Mouse (Mus musculus): Measurements from ENCODE around the gene Trp53inp2.

Trp53inp2 gene

DNA sequence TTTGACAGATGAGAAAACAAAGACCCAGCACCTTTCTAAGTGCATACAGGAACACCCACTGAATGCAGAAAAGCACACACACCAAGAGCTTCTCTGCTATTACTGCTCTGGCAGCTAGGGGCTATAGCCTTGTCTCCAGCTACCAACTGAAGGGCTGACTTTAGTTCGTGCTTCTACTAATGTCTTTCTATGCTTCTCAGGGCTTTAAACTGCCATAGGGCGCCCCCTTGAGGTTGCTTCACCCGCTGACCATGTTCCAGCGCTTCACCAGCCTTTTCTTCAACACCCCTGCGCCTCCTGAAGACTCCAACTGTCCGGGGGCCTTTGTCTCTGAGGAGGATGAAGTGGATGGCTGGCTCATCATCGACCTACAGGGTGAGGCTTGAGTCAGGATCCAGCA, 4.2 kb downstream of the Trp53inp2 start:
- peak; percentile 67 for DNase-seq (ENCODE audit: low spot score)

GRCm38 (mm10) chr2:155385731-155386533, 5.1 kb downstream of the Trp53inp2 start:
- peak; percentile 43 for DNase-seq (ENCODE audit: low spot score)

GRCm38 (mm10) chr2:155386534-155386899, 5.7 kb downstream of the Trp53inp2 start:
- DNase-seq (ENCODE audit: low spot score), result peak; percentile 74

- DNase-seq (ENCODE audit: low spot score), result no peak
These were observed 6.2 kb downstream of the Trp53inp2 start for GRCm38 (mm10) chr2:155387052-155387451.

GRCm38 (mm10) chr2:155388573-155388972, 7.7 kb downstream of the Trp53inp2 start:
- peak; percentile 20 for DNase-seq (ENCODE audit: low spot score)

GRCm38 (mm10) chr2:155394586-155394985, 13.7 kb downstream of the Trp53inp2 start:
- no peak for DNase-seq (ENCODE audit: low spot score)

DNA sequence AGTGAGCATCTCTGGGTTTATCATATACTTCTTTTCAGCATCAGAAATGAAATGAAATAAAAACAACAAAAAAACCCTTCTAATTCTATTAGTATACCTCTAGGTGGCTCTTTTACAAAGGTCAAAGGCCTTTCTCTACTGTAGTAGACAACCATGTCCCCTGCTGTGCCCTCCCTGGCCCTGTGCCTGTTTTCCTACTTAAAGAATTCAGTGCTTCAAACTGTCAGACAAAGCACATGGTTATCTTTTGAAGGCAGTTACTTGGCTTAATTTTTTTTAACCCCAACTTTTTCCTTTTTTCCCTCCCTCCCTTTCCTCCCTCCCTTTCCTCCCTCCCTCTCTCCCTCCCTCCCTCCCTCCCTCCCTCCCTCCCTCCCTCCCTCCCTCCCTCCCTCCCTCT, 19.4 kb downstream of the Trp53inp2 start:
- no peak for DNase-seq (ENCODE audit: low spot score)

GRCm38 (mm10) chr2:155401926-155402325, 21.1 kb downstream of the Trp53inp2 start:
- DNase-seq (ENCODE audit: low spot score), result no peak

DNA sequence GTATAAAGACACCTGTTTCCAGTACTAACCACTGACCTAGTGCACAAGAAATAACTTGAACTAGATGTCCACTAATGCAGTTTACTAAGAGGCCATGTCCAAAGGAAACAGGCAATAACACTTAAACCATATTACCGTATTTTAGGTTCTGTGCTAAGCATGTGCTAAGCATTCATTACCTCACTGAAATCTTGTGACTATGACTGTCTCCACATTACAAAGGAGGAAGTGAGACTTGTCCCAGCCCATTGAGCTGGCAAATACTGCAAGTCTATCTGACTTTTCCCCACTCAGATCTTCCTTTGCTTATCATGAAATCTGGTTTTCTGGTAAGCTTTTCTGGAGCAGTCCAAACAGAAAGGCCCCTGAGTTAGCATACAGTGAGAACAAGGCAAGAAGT, 23.8 kb downstream of the Trp53inp2 start:
- no peak for DNase-seq (ENCODE audit: low spot score)

- DNase-seq (ENCODE audit: low spot score), result no peak
These were observed 40.1 kb downstream of the Trp53inp2 start for GRCm38 (mm10) chr2:155420911-155421310.

DNA sequence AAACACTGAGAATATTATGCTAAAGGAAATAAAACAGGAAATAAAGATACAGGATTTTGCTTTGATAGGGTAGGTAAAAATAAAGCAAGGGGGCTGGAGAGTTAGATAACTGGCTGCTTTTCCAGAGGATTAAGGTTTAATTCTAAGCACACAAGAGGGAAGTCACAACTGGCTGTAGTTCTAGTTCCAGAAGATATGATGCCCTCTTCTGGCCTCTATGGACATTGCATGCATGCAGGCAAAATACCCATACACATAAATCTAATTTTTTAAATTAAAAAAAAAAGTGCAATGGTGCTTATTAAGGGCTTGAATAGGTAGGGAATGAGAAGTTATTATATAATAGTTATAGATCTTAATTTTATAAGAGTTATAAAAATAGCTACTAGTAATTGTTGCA, 55.6 kb downstream of the Trp53inp2 start:
- no peak for DNase-seq (ENCODE audit: low spot score)
